Mouse (Mus musculus) thymus, postnatal 0 days (tissue): Measurements from ENCODE around the gene Idi2. TPM values are rescaled to one million over a fixed set of nuclear protein-coding genes. Genes with fewer than 3 reads are reported as not detected.
"Not testable (repeated sequence)": the region's sequence is repeated elsewhere in the genome, so short reads cannot be mapped to it uniquely, and the experiment has no call there.

Experiments
- DNase-seq: peaks from one replicate; pipeline ENCODE4 v3.0.0-alpha.2; 2015; ENCODE audit warnings: low spot score
- microRNA-seq: library from miRNA; unstranded; fragments of <30 nt; microRNA quantifications from one replicate; pipeline ENCODE4, GENCODE M21; 2016; ENCODE audit warnings: borderline number of aligned reads
- polyA plus RNA-seq: library from polyadenylated mRNA; unstranded; fragments of >200 nt; fragmentation: Nextera tagmentation; extraction: Ambion mirVana; gene quantifications from 2 replicates; pipeline ENCODE4 v1.2.1, GENCODE M21; 2015

Gene Idi2
- polyA plus RNA-seq, 1 experiment from 2014 or later = 0.88 TPM

DNA sequence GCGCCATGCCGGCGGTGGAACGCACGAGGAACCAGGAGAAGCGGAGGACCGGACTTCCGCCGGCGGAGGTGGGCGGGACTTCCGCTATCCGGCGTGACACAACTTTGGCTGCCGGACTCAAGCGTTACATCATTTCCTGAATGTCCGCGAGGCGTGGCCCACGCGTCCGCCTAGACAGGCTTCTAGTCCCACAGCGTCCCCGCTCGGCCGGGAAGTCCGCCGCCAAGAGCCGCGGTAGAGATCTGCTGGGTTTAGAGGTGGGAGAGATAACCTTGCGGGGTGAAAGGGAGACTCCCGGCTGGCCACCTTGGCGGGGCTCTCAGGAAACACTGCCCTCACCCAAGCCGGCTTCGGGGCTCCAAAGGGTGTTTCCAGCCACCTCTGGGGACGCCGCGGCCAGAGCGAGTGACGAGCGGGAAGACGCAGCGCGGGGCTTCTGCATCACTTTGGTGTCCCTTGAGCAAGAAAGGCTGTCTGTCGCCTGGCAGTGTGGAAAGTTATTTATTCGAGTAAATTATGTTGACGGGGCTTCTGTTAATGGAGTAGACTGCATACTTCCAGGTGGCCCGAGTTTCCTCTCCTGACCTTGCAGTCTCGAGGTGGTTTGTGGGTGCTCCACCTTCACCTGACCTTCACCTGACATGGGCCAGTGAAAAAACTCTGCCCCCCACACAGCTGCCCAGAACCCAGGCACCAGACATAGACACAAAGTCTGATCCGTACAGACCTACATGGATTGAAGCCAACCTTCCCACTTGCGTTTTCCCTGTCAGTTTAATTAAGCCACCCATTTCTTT is 43.5 kb downstream of the Idi2 start, which contains the start of gene Gtpbp4:
Gene Gtpbp4, minus strand, starts transcription at position 94 of the 797 bp plus-strand sequence.
- peak; percentile 97 for DNase-seq

DNA sequence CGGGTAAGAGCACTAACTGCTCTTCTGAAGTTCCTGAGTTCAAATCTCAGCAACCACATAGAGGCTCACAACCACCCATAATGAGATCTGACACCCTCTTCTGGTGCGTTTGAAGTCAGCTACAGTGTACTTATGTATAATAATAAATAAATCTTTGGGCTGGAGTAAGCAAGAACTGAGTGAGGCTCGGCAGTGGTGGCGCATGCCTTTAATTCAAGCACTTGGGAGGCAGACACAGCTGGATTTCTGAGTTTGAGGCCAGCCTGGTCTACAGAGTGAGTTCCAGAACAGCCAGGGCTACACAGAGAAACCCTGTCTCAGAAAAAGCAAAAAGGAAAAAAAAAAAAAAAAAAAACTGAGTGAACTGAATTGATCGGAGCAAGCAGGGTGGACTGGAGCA is 44.6 kb downstream of the Idi2 start:
- DNase-seq = not testable (repeated sequence)

- no peak for DNase-seq
Measured at GRCm38 (mm10) chr13:8999464-8999863, 46.8 kb downstream of the Idi2 start.

DNA sequence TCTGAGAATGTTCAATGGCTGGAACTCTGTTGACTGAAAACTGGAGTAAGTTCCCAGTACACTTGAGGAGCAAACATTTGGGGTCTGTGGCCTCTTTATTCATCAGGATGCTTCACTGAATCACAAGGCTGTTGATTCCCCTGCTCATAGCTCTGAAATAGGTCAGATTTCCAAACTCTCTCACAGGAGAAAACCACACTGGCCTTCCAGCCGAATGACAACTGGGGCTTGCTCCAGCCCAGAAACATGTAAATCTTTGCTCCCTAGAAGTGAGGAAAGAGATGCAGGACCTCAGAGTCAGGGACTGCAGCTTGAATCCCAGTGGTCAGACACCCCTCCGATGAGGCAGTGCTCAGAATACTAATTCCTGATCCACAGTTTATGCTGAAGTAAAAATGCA is 50.6 kb downstream of the Idi2 start:
- no peak for DNase-seq

Small RNA genes lying within 50 kb of the gene (microRNA-seq; reads per million reads assigned to microRNA genes)
- gene Gm22750 = not detected

Other genes with a start within 250 kb of the Idi2 start
- 26.4 and 28.3 TPM in 2 replicates for gene Wdr37, start 81.0 kb upstream of the Idi2 start, polyA plus RNA-seq
- 68.6 and 84.7 TPM in 2 replicates for gene Idi1, start 67.4 kb upstream of the Idi2 start, polyA plus RNA-seq
- gene Gm9745, start 4.6 kb upstream of the Idi2 start, polyA plus RNA-seq = 0.46 TPM in 1 of 2 replicates, not detected in the other
- 89.1 and 93.2 TPM in 2 replicates for gene Gtpbp4, start 43.2 kb downstream of the Idi2 start, polyA plus RNA-seq
- gene Larp4b, start 141.0 kb downstream of the Idi2 start, polyA plus RNA-seq = 31.1 and 33.2 TPM in 2 replicates